Mouse (Mus musculus): ENCODE data around the gene Uroc1.

DNA sequence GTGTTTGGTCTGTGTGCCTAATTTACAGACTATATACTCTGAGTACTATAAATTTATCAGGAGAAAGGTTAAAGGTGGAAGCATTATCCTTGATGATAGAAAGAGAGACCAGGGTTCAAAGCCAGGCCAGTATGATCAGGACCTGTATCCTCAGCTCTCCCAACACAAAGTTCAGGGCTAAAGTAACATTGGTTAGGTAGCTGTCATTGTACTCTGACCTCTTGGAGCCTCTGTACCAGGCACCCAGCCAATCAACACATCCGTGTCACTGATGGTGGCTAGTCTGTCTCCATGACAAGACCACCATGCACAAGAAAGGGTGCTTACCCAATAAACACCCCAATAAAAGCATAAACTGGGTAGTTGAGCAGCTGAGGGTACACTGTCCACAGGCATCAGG lies 77.9 kb downstream of the Uroc1 start:
- no peak for TF ChIP-seq CTCF (IDR thresholded peaks at IDR 0.05; ENCODE audit: control insufficient read depth, insufficient read depth, insufficient read length)
- TF ChIP-seq USF1 (IDR thresholded peaks at IDR 0.05; ENCODE audit: low read depth), result no peak
- TF ChIP-seq CEBPB (IDR thresholded peaks at IDR 0.05; ENCODE audit: low read depth), result no peak
- TF ChIP-seq MAX (IDR thresholded peaks at IDR 0.05), result no peak
- no peak for TF ChIP-seq MYOD1 (IDR thresholded peaks at IDR 0.05; ENCODE audit: control insufficient read depth, insufficient read length, low read depth)
- TF ChIP-seq MYOG (IDR thresholded peaks at IDR 0.05; ENCODE audit: control insufficient read depth, extremely low read depth, insufficient read length), result no peak
- TF ChIP-seq FOSL1 (IDR thresholded peaks at IDR 0.05; ENCODE audit: insufficient read depth, low read length, poor library complexity, severe bottlenecking), result no peak
